Mouse (Mus musculus): ENCODE measurements around the gene Fam222b.
A peak's percentile ranks its signal among the peaks of the same experiment; 100 is the strongest.

The Fam222b gene

GRCm38 (mm10) chr11:78136132-78136531, 41.7 kb downstream of the Fam222b start:
- no peak for DNase-seq (ENCODE audit: low spot score)

GRCm38 (mm10) chr11:78137584-78137983, 43.1 kb downstream of the Fam222b start:
- no peak for DNase-seq (ENCODE audit: low spot score)

GRCm38 (mm10) chr11:78138023-78138422, 43.6 kb downstream of the Fam222b start:
- DNase-seq (ENCODE audit: low spot score): no peak

- no peak for DNase-seq (ENCODE audit: low spot score)
Observed at GRCm38 (mm10) chr11:78140665-78141064, 46.2 kb downstream of the Fam222b start.

GRCm38 (mm10) chr11:78143520-78143919, 49.1 kb downstream of the Fam222b start:
- DNase-seq (ENCODE audit: low spot score): no peak

- DNase-seq (ENCODE audit: low spot score): no peak
Observed at GRCm38 (mm10) chr11:78146168-78146567, 51.7 kb downstream of the Fam222b start.

- no peak for DNase-seq (ENCODE audit: low spot score)
Observed at GRCm38 (mm10) chr11:78146707-78147543, 52.5 kb downstream of the Fam222b start.

- DNase-seq (ENCODE audit: low spot score): peak; percentile 45
Observed at GRCm38 (mm10) chr11:78151161-78151560, 56.7 kb downstream of the Fam222b start.

GRCm38 (mm10) chr11:78152299-78153231, 58.1 kb downstream of the Fam222b start:
- no peak for DNase-seq (ENCODE audit: low spot score)

- DNase-seq (ENCODE audit: low spot score): no peak
Observed at GRCm38 (mm10) chr11:78153778-78154177, 59.3 kb downstream of the Fam222b start.

- DNase-seq (ENCODE audit: low spot score): no peak
Observed at GRCm38 (mm10) chr11:78155674-78156073, 61.2 kb downstream of the Fam222b start.

- DNase-seq (ENCODE audit: low spot score): no peak
Observed at GRCm38 (mm10) chr11:78156156-78156699, 61.8 kb downstream of the Fam222b start.

- DNase-seq (ENCODE audit: low spot score): peak; percentile 94
Observed at GRCm38 (mm10) chr11:78159096-78159495, 64.6 kb downstream of the Fam222b start.

GRCm38 (mm10) chr11:78159557-78159956, 65.1 kb downstream of the Fam222b start:
- DNase-seq (ENCODE audit: low spot score): no peak

- DNase-seq (ENCODE audit: low spot score): no peak
Observed at GRCm38 (mm10) chr11:78160171-78160570, 65.7 kb downstream of the Fam222b start.

GRCm38 (mm10) chr11:78160675-78161074, 66.2 kb downstream of the Fam222b start:
- no peak for DNase-seq (ENCODE audit: low spot score)

- DNase-seq (ENCODE audit: low spot score): no peak
Observed at GRCm38 (mm10) chr11:78161169-78161568, 66.7 kb downstream of the Fam222b start.

GRCm38 (mm10) chr11:78161968-78162367, 67.5 kb downstream of the Fam222b start:
- DNase-seq (ENCODE audit: low spot score): no peak

GRCm38 (mm10) chr11:78162504-78162903, 68.0 kb downstream of the Fam222b start:
- DNase-seq (ENCODE audit: low spot score): no peak

GRCm38 (mm10) chr11:78163045-78163444, 68.6 kb downstream of the Fam222b start:
- DNase-seq (ENCODE audit: low spot score): no peak

GRCm38 (mm10) chr11:78163681-78164603, 69.5 kb downstream of the Fam222b start:
- peak; percentile 82 for DNase-seq (ENCODE audit: low spot score)

GRCm38 (mm10) chr11:78164604-78164923, 70.1 kb downstream of the Fam222b start:
- no peak for DNase-seq (ENCODE audit: low spot score)

Measured in retina, embryonic 14.5 days (tissue).